26 mouse cellular contexts compared by ENCODE assay signal in the genomic region with DNA sequence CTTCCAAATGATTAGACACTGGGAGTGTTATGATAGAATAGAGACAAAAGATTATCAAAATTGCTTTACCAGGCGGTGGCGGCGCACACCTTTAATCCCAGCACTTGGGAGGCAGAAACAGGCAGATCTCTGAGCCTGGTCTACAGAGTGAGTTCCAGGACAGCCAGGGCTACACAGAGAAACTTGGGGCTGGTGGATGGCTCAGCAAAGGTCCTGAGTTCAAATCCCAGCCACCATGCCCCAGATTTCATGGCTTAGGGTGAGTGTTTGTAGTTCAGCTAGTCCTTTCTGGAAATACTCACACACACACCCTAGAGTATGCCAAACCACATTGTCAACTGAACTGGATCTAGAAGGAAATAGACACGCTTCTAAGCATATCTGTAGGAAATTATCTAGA. TPM values are rescaled to one million over a fixed set of nuclear protein-coding genes. Genes with fewer than 3 reads are reported as not detected.
DNase-seq lines count a peak whose midpoint lies in the region; ATAC-seq and TF ChIP-seq lines count a peak whose summit lies in the region.
"Had no signal": no experiment of that assay in that cellular context is flagged by ENCODE, and none has a peak within 500 bp of the region (broad histone marks: within the 10 kb centered on the region; RNA-seq: fewer than 3 reads in every experiment).

No protein-coding gene starts in this region.

- H3K27ac ChIP-seq in liver, postnatal 0 days (ENCODE audit: low read depth) = peak overlapping the region; percentile 26; the same call in 1 of the 2 replicates
- no peak overlapping the region for H3K27ac ChIP-seq in forebrain, embryonic 16.5 days (ENCODE audit: low read length)
- H3K27ac ChIP-seq: embryonic facial prominence, embryonic 12.5 days; heart, embryonic 13.5 days; hindbrain, embryonic 10.5 days; kidney, embryonic 15.5 days; left cerebral cortex, adult 2 months; limb, embryonic 15.5 days; midbrain, embryonic 13.5 days; stomach, embryonic 15.5 days had no signal

- no peak for TF ChIP-seq CTCF in liver, postnatal 0 days (IDR thresholded peaks at IDR 0.05; ENCODE audit: low read depth)

- 79% methylated on average over 4 of the region's 4 CpGs for WGBS in liver, postnatal 0 days (ENCODE audit: insufficient replicate concordance)
- WGBS in forebrain, embryonic 16.5 days = 97% methylated on average over 4 of the region's 4 CpGs

- H3K9me3 ChIP-seq in liver, postnatal 0 days (ENCODE audit: low read length) = no peaks in the 10 kb centered on the region
- H3K9me3 ChIP-seq in forebrain, embryonic 16.5 days (ENCODE audit: control insufficient read depth, low read length) = no peaks in the 10 kb centered on the region
- H3K9me3 ChIP-seq: embryonic facial prominence, embryonic 12.5 days; G1E; heart, embryonic 13.5 days; hindbrain, embryonic 10.5 days; kidney, embryonic 15.5 days; limb, embryonic 15.5 days; megakaryocyte, embryonic 14.5 days; midbrain, embryonic 13.5 days; stomach, embryonic 15.5 days had no signal

- H3K27me3 ChIP-seq in liver, postnatal 0 days (ENCODE audit: insufficient read depth, low read length) = no peaks in the 10 kb centered on the region
- H3K27me3 ChIP-seq in forebrain, embryonic 16.5 days (replicated peaks; ENCODE audit: control insufficient read depth, insufficient read depth, low read length) = no peaks in the 10 kb centered on the region
- H3K27me3 ChIP-seq: embryonic facial prominence, embryonic 12.5 days; heart, embryonic 13.5 days; kidney, embryonic 15.5 days; limb, embryonic 15.5 days; megakaryocyte, embryonic 14.5 days; midbrain, embryonic 13.5 days; Patski; stomach, embryonic 15.5 days had no signal

- H3K4me1 ChIP-seq in liver, postnatal 0 days (ENCODE audit: insufficient read depth) = peaks cover 4% of the 10 kb centered on the region; the same call in 1 of the 2 replicates
- H3K4me1 ChIP-seq in forebrain, embryonic 16.5 days (replicated peaks; ENCODE audit: control insufficient read depth, insufficient read depth, low read length) = no peaks in the 10 kb centered on the region
- H3K4me1 ChIP-seq: embryonic facial prominence, embryonic 12.5 days; heart, embryonic 13.5 days; hindbrain, embryonic 10.5 days; limb, embryonic 15.5 days; midbrain, embryonic 13.5 days; stomach, embryonic 15.5 days had no signal

- H3K9ac ChIP-seq in liver, postnatal 0 days (replicated peaks) = no peak overlapping the region
- no peak overlapping the region for H3K9ac ChIP-seq in forebrain, embryonic 16.5 days (replicated peaks; ENCODE audit: low read depth, low read length)
- H3K9ac ChIP-seq: embryonic facial prominence, embryonic 12.5 days; heart, embryonic 13.5 days; kidney, embryonic 15.5 days; limb, embryonic 15.5 days; midbrain, embryonic 13.5 days; stomach, embryonic 15.5 days had no signal

- no peak for ATAC-seq in liver, postnatal 0 days
- ATAC-seq in forebrain, embryonic 16.5 days = no peak
- ATAC-seq: forebrain, embryonic 14.5 days; hindbrain, embryonic 16.5 days; midbrain, embryonic 13.5 days; Patski had no signal

- no peak for TF ChIP-seq EP300 in liver, postnatal 0 days (IDR thresholded peaks at IDR 0.05; ENCODE audit: low read depth)

- no peak overlapping the region for H3K4me2 ChIP-seq in liver, postnatal 0 days (ENCODE audit: low read depth, low read length)
- H3K4me2 ChIP-seq in forebrain, embryonic 16.5 days (ENCODE audit: low read length) = no peak overlapping the region
- H3K4me2 ChIP-seq: embryonic facial prominence, embryonic 12.5 days; heart, embryonic 13.5 days; kidney, embryonic 15.5 days; limb, embryonic 15.5 days; midbrain, embryonic 13.5 days; stomach, embryonic 15.5 days had no signal

- DNase-seq in liver, postnatal 0 days = no peak
- DNase-seq in liver (no peak), A20 (ENCODE audit: low read depth, low spot score) (peak; percentile 26), ZHBTc4 (ENCODE audit: low read depth, low spot score) (peak; percentile 13)
- DNase-seq in naive thymus-derived CD4-positive, alpha-beta T cell, adult 2 months (ENCODE audit: low read depth) = peak; percentile 21
- DNase-seq: adrenal gland, postnatal 25 days; cerebellum, adult 8-10 months; embryo, embryonic 11 days; heart, postnatal 14 days; kidney, adult 18-20 months; kidney, postnatal 25 days; right cerebral cortex, postnatal 25 days had no signal

- H3K4me3 ChIP-seq in liver, postnatal 0 days (ENCODE audit: low read depth, low read length) = no peak overlapping the region
- H3K4me3 ChIP-seq in forebrain, embryonic 16.5 days (replicated peaks; ENCODE audit: low read length) = no peak overlapping the region
- H3K4me3 ChIP-seq: embryonic facial prominence, embryonic 12.5 days; heart, embryonic 13.5 days; hindbrain, embryonic 10.5 days; kidney, embryonic 15.5 days; left cerebral cortex, adult 2 months; limb, embryonic 15.5 days; midbrain, embryonic 13.5 days; stomach, embryonic 15.5 days had no signal

- H3K36me3 ChIP-seq in liver, postnatal 0 days (replicated peaks; ENCODE audit: insufficient read depth, low read length) = peaks cover 25% of the 10 kb centered on the region
- H3K36me3 ChIP-seq in forebrain, embryonic 16.5 days (ENCODE audit: control insufficient read depth, insufficient read depth) = peaks cover 13% of the 10 kb centered on the region

RNA-seq across cellular contexts. Expression of a gene that starts 14.1 kb away (rescaled TPM):
- polyA plus RNA-seq in liver, postnatal 0 days (2015; fragmentation: Nextera tagmentation; extraction: Ambion mirVana) = 169 and 175 TPM in 2 replicates
- 227 and 228 TPM in 2 replicates for polyA plus RNA-seq in forebrain, embryonic 16.5 days (2015; fragmentation: Nextera tagmentation; extraction: Ambion mirVana)

RNA-seq across cellular contexts. Expression of a gene that starts 42.4 kb away (rescaled TPM):
- 0.46 and 1.0 TPM in 2 replicates for polyA plus RNA-seq in liver, postnatal 0 days (2015; fragmentation: Nextera tagmentation; extraction: Ambion mirVana)
- 3.8 and 6.7 TPM in 2 replicates for polyA plus RNA-seq in forebrain, embryonic 16.5 days (2015; fragmentation: Nextera tagmentation; extraction: Ambion mirVana)
- polyA plus RNA-seq: G1E had no signal

Comparison
In these comparisons a context has a peak if more than half of its experiments do, and no peak if none do; other contexts are left out.
1. DNase-seq: peak in A20 (single experiment), ZHBTc4 (single experiment) and naive thymus-derived CD4-positive, alpha-beta T cell, adult 2 months (single experiment); none in liver, postnatal 0 days (single experiment) and liver (single experiment).